Mouse (Mus musculus) hindbrain, embryonic 14.5 days (tissue): Measurements from ENCODE around the gene Rnaseh2a. TPM values are rescaled to one million over a fixed set of nuclear protein-coding genes. Genes with fewer than 3 reads are reported as not detected.
"Not testable (repeated sequence)": the region's sequence is repeated elsewhere in the genome, so short reads cannot be mapped to it uniquely, and the experiment has no call there.

Experiments
- ATAC-seq: fragments of 200-750 bp; cut with Nextera tagmentation; 2 replicates; pipeline ENCODE4 v1.8.0; 2017; ENCODE audit warnings: moderate number of reproducible peaks, mild to moderate bottlenecking, moderate TSS enrichment, moderate library complexity; ENCODE audit not compliant: low FRiP score
- DNase-seq: peaks from one replicate; pipeline ENCODE4 v3.0.0-alpha.2; 2015; ENCODE audit warnings: low spot score
- H3K27ac ChIP-seq: fragments of 300-500 bp; sonication (generic); 2 replicates; pipeline ENCODE4 v1.5.1; 2014; ENCODE audit warnings: mild to moderate bottlenecking, moderate library complexity
- H3K27me3 ChIP-seq: fragments of 300-500 bp; sonication (generic); 2 replicates; pipeline ENCODE4 v1.6.1; 2014; ENCODE audit warnings: mild to moderate bottlenecking, low read length, mixed read lengths; ENCODE audit not compliant: control insufficient read depth, insufficient read depth
- H3K36me3 ChIP-seq: fragments of 300-500 bp; sonication (generic); replicated peaks from 2 replicates; pipeline ENCODE4 v1.6.1; 2014; ENCODE audit not compliant: control insufficient read depth, insufficient read depth
- H3K4me1 ChIP-seq: fragments of 300-500 bp; sonication (generic); replicated peaks from 2 replicates; pipeline ENCODE4 v1.6.1; 2014; ENCODE audit warnings: antibody characterized with exemption, low read length, mixed read lengths; ENCODE audit not compliant: control insufficient read depth, insufficient read depth
- H3K4me2 ChIP-seq: fragments of 300-500 bp; sonication (generic); replicated peaks from 2 replicates; pipeline ENCODE4 v1.6.1; 2014; ENCODE audit warnings: mild to moderate bottlenecking, moderate library complexity
- H3K4me3 ChIP-seq: fragments of 300-500 bp; sonication (generic); replicated peaks from 2 replicates; pipeline ENCODE4 v1.5.1; 2014; ENCODE audit warnings: mild to moderate bottlenecking, low read length
- H3K9ac ChIP-seq: fragments of 300-500 bp; sonication (generic); 2 replicates; pipeline ENCODE4 v1.6.1; 2014
- H3K9me3 ChIP-seq: fragments of 300-500 bp; sonication (generic); 2 replicates; pipeline ENCODE4 v1.6.1; 2016; ENCODE audit warnings: low read length; ENCODE audit not compliant: control insufficient read depth
- WGBS: fragments of 180-500 bp; shearing (Covaris S2); extraction: QIAGEN DNeasy Blood & Tissue Kit; methylation state at CpG from one replicate; pipeline ENCODE4 v1.1.7; 2014; 5-methylcytosine and 5-hydroxymethylcytosine counted together
- polyA plus RNA-seq: library from polyadenylated mRNA; unstranded; fragments of >200 nt; fragmentation: Nextera tagmentation; extraction: Ambion mirVana; gene quantifications from 2 replicates; pipeline ENCODE4 v1.2.1, GENCODE M21; 2014

The Rnaseh2a gene
- polyA plus RNA-seq, 1 experiment from 2014 or later: 47.8 TPM

DNA sequence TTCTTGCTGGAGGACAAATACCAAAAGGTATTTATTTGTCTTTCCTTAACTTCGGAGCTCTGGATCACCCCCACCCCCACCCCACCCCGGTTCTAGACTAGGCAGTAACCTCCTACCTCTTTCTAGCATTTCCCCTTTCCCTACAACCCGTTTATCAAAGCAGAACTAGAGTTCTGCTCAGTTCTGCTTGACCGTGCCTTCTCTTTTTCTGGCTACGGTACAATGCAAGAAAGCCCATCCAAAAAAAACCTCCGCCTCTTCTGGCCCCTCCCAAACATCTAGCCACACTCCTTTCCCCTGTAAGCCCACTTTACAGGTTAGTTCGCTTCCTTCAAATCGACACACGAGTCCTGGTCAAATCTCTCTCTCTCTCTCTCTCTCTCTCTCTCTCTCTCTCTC lies 56.1 kb downstream of the Rnaseh2a start:
- H3K27ac ChIP-seq: no peak overlapping the region
- 16% methylated on average over 9 of the region's 9 CpGs for WGBS
- H3K27me3 ChIP-seq: peaks cover 46% of the 10 kb centered on the region
- H3K4me3 ChIP-seq: peak overlapping the region; percentile 21
- ATAC-seq (no peak), DNase-seq (no peak)
- H3K4me2 ChIP-seq: peak overlapping the region; percentile 45
- peaks cover 7% of the 10 kb centered on the region; the same call in 1 of the 2 replicates for H3K4me1 ChIP-seq
- peaks cover 84% of the 10 kb centered on the region for H3K36me3 ChIP-seq
- peak overlapping the region; percentile 13; the same call in 1 of the 2 replicates for H3K9ac ChIP-seq
- H3K9me3 ChIP-seq: no peaks in the 10 kb centered on the region

DNA sequence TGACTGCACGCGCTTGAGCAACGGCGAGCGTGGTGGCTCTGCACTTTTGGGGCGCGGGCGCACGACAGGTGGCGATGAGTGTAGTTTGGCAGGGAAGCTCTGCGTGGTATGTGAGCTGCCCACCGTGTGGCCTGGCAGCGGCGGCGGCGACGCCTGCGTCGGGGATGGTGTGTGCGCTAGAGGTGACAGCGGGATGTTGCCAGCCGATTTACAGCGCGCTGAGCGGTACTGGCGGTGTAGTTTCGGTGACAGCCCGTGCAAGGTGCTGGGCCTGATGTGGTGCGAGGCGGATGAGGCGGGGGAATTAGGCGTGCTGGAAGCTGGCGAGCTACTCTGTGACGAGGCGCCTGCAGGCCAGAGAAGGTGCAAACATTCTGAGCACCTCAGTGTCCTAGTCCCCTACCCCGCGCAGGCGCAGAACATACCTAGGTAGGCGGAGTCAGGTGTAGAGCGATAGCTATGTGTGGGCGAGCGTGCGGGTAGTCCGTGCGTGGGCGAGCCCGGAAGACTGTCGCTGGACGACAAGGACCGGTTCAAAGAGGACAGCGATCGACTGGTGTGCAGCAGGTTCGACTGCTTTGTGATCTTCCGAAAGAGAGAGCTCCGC lies 56.6 kb downstream of the Rnaseh2a start:
- peak overlapping the region; percentile 21 for H3K4me3 ChIP-seq
- no peak for DNase-seq
- no peaks in the 10 kb centered on the region for H3K9me3 ChIP-seq
- no peak overlapping the region for H3K27ac ChIP-seq
- ATAC-seq: no peak
- WGBS: 4% methylated on average over 55 of the region's 55 CpGs
- H3K4me2 ChIP-seq: peak overlapping the region; percentile 45
- H3K9ac ChIP-seq: peak overlapping the region; percentile 13; the same call in 1 of the 2 replicates
- peaks cover 46% of the 10 kb centered on the region for H3K27me3 ChIP-seq
- peaks cover 79% of the 10 kb centered on the region for H3K36me3 ChIP-seq
- peaks cover 9% of the 10 kb centered on the region; the same call in 1 of the 2 replicates for H3K4me1 ChIP-seq

GRCm38 (mm10) chr8:84912391-84912790 lies 57.2 kb downstream of the Rnaseh2a start:
- Histone ChIP-seq H3K4me2 (peak overlapping the region; percentile 45; the same call in 1 of the 2 replicates), H3K27me3 (peaks cover 46% of the 10 kb centered on the region), H3K36me3 (peaks cover 73% of the 10 kb centered on the region), H3K27ac (no peak overlapping the region), H3K9ac (no peak overlapping the region), H3K4me3 (no peak overlapping the region), H3K9me3 (no peaks in the 10 kb centered on the region), H3K4me1 (peaks cover 9% of the 10 kb centered on the region; the same call in 1 of the 2 replicates)
- no peak for ATAC-seq
- no peak for DNase-seq
- WGBS: 24% methylated on average over 27 of the region's 27 CpGs

DNA sequence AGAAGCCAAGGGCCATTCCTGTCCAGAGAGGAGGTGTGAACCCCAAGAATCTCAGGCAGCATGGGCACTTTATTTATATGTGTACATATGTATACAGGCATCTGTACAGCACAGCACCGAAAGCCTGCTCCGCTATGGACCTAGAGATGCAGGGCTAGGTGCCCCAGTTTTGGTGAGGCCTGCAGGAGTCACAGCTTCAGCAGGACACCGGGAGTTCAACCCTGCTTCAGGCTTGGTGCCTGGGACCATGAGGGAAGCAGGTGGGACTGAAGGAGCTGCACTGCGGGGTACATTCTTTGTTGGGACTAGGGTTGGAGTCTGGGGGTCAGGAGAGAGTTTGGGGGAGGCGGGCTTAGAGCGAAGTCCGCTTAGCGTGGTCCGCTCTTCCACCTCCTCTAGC lies 57.7 kb downstream of the Rnaseh2a start:
- Histone ChIP-seq H3K27ac (no peak overlapping the region), H3K4me1 (peaks cover 9% of the 10 kb centered on the region; the same call in 1 of the 2 replicates), H3K4me2 (no peak overlapping the region), H3K36me3 (peaks cover 68% of the 10 kb centered on the region), H3K4me3 (no peak overlapping the region), H3K27me3 (peaks cover 46% of the 10 kb centered on the region), H3K9ac (no peak overlapping the region), H3K9me3 (no peaks in the 10 kb centered on the region)
- DNase-seq (no peak), ATAC-seq (no peak)
- 83% methylated on average over 9 of the region's 9 CpGs for WGBS

- H3K4me3 ChIP-seq: no peak overlapping the region
- 90% methylated on average over 6 of the region's 6 CpGs for WGBS
- peaks cover 9% of the 10 kb centered on the region; the same call in 1 of the 2 replicates for H3K4me1 ChIP-seq
- no peak for ATAC-seq
- no peak overlapping the region for H3K27ac ChIP-seq
- H3K36me3 ChIP-seq: peaks cover 55% of the 10 kb centered on the region
- no peaks in the 10 kb centered on the region for H3K9me3 ChIP-seq
- no peak for DNase-seq
- H3K9ac ChIP-seq: no peak overlapping the region
- no peak overlapping the region for H3K4me2 ChIP-seq
- H3K27me3 ChIP-seq: peaks cover 35% of the 10 kb centered on the region
These were observed 59.0 kb downstream of the Rnaseh2a start for GRCm38 (mm10) chr8:84910551-84910950.

DNA sequence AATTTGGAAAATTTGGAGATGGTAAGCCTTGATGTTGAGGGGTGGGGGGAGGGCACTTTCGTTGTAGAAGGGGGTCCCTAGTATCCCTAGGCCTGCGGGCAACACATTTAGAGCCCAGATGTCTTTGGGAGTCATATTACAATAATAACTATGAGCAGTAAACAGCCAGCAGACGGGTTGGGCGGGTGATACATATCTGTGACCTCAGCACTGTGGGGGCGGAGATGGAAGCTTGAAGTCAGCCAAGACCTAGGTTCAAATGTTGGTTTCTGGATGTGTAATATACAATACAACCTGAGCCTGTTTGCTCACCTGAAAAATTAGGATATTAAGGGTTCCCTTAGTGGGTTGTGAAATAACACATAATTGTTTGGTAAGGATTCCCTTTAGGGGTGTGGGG lies 59.6 kb downstream of the Rnaseh2a start:
- Histone ChIP-seq H3K4me2 (no peak overlapping the region), H3K9ac (no peak overlapping the region), H3K9me3 (no peaks in the 10 kb centered on the region), H3K4me3 (no peak overlapping the region), H3K27ac (no peak overlapping the region), H3K4me1 (peaks cover 9% of the 10 kb centered on the region; the same call in 1 of the 2 replicates), H3K27me3 (peaks cover 29% of the 10 kb centered on the region), H3K36me3 (peaks cover 49% of the 10 kb centered on the region)
- ATAC-seq: no peak
- no peak for DNase-seq
- 88% methylated on average over 5 of the region's 5 CpGs for WGBS

DNA sequence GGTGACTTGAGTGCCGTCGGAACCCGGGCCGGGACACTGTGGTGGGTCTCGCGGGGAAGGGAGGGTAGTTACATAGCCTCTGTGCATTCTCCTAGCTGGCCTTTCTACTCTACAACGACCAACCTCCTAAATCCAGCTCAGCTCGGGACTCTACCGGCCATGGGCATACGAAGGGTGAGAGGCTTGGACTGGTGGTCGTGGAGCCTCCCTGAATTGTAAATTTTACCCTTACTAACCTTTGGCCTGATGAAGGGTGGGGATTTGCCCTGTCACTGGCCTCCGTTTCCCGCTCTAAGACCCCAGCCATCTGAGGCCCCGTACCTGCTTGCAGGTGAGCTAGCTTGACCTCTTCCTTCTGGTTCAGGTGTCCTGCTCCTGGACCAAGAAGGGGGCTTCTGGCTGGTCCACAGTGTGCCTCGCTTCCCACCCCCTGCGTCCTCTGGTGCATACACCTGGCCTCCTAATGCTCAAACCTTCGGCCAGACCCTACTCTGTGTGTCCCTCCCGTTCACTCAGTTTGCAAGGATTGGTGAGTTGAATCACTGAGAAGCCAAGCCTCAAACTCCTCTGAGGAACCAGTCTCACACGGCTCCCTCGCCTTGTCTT lies 60.3 kb downstream of the Rnaseh2a start:
- peak overlapping the region; percentile 32 for H3K4me3 ChIP-seq
- no peaks in the 10 kb centered on the region for H3K9me3 ChIP-seq
- H3K27me3 ChIP-seq: peaks cover 22% of the 10 kb centered on the region
- H3K4me1 ChIP-seq: peaks cover 9% of the 10 kb centered on the region; the same call in 1 of the 2 replicates
- peaks cover 42% of the 10 kb centered on the region for H3K36me3 ChIP-seq
- H3K9ac ChIP-seq: peak overlapping the region; percentile 51; the same call in 1 of the 2 replicates
- DNase-seq (no peak), ATAC-seq (no peak)
- no peak overlapping the region for H3K27ac ChIP-seq
- peak overlapping the region; percentile 58 for H3K4me2 ChIP-seq
- 50% methylated on average over 20 of the region's 20 CpGs for WGBS

DNA sequence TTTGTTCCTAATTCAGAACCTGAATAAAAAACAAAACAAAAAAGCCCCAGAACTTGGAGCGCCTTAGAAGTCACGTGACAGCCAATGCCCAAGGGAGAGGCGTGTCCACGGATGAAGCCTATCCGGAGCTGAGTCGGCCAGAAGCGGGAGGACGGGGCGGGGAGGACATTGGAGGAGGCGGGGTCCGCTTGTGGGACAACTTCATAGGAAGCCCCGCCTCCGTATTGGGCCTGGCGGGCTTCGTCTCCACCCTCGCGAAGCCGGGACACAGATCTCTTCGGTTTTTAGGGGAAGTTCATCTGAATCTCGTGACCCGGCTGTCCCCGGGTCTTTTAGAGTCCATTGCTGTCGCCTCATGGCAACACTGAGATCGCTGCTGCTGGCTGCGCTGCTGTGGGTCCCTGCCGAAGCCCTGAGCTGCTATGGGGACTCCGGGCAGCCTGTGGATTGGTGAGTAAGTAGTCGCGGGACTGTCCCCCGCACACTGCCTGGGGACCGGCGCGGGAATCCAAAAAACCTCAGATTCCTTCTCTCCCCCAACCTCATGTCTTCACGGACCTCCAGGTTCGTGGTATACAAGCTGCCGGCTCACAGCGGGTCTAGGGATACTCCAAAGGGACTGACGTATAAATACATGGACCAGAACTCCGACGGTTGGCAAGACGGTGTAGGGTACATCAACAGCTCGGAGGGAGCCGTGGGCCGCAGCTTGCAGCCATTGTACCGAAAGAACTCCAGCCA lies 61.0 kb downstream of the Rnaseh2a start, which contains the start of gene Dnase2a:
Dnase2a (plus strand) TSS at position 140 of the 741 bp plus-strand sequence.
- no peaks in the 10 kb centered on the region for H3K9me3 ChIP-seq
- peak within 1 kb of the TSS; percentile 58 for H3K4me2 ChIP-seq
- no peak within 1 kb of the TSS for H3K27ac ChIP-seq
- H3K36me3 ChIP-seq: peaks cover 36% of the 10 kb centered on the region
- ATAC-seq: peak; percentile 79
- H3K27me3 ChIP-seq: peaks cover 20% of the 10 kb centered on the region
- H3K9ac ChIP-seq: peak within 1 kb of the TSS; percentile 51; the same call in 1 of the 2 replicates
- H3K4me1 ChIP-seq: peaks cover 10% of the 10 kb centered on the region
- peak; percentile 82 for DNase-seq
- H3K4me3 ChIP-seq: peak within 1 kb of the TSS; percentile 32
- 2% methylated on average over 45 of the region's 45 CpGs for WGBS

DNA sequence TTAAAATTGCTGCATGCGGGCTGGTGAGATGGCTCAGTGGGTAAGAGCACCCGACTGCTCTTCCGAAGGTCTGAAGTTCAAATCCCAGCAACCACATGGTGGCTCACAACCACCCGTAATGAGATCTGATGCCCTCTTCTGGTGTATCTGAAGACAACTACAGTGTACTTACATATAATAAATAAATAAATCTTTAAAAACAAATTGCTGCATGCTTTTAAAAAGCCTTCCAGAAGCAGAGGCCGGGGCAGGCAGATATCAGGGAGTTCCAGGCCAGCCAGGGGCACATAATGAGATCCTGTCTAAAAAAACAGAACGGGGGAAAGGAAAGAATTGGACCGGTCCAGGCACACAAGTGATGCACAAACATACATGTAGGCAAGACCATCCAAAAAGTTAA lies 61.6 kb downstream of the Rnaseh2a start:
- peak overlapping the region; percentile 58 for H3K4me2 ChIP-seq
- peaks cover 24% of the 10 kb centered on the region for H3K27me3 ChIP-seq
- H3K36me3 ChIP-seq: peaks cover 30% of the 10 kb centered on the region
- not testable (repeated sequence) for H3K9ac ChIP-seq, H3K9me3 ChIP-seq, ATAC-seq, H3K27ac ChIP-seq, DNase-seq
- peaks cover 12% of the 10 kb centered on the region for H3K4me1 ChIP-seq
- WGBS: 28% methylated on average over 7 of the region's 7 CpGs
- peak overlapping the region; percentile 32; the same call in 1 of the 2 replicates for H3K4me3 ChIP-seq
